Mouse (Mus musculus) embryonic stem cell, embryonic (primary cell): ENCODE data around the gene Anp32b.

Experiments
- CTCF ChIA-PET, 4 experiments: fragments of 300-600 bp in 2 of 4; fragments of 350-600 bp in 2 of 4; sonication (Branson Sonifier 250); formaldehyde crosslinking; loops; one replicate each; lab custom pipeline; 2022; ENCODE audit warnings: inconsistent platforms in 2 of 4; lab: Charles Lee
- POLR2A ChIA-PET, 4 experiments: fragments of 300-600 bp in 2 of 4; fragments of 350-600 bp in 2 of 4; sonication (Branson Sonifier 250); formaldehyde crosslinking; loops; one replicate each; lab custom pipeline; 2022; ENCODE audit warnings: antibody characterized with exemption in 4 of 4, inconsistent platforms in 1 of 4; lab: Charles Lee

The Anp32b gene

GRCm38 (mm10) chr4:46450519-46451131 is at the start of gene Anp32b:
TSS of gene Anp32b (plus strand) at chr4:46450902.
- POLR2A ChIA-PET = interaction anchor here (0.5 to 4.9 kb wide), 70 partner anchors 8 to 1573 kb away, joined by 3 to 68 read pairs (median 4); partner anchors contain the start of genes Trmo (in 4 of the 4), Nans (in 1 of the 4) and Xpa (in 1 of the 4)
- CTCF ChIA-PET = interaction anchor here in 2 of 4 experiments (0.6 to 1.6 kb wide), 3 partner anchors 18 to 60 kb away, joined by 3 to 6 read pairs (median 4); no protein-coding TSS in a partner anchor

GRCm38 (mm10) chr4:46404042-46404795 is 46.5 kb upstream of the Anp32b start:
- POLR2A ChIA-PET = interaction anchor here (0.7 to 2.4 kb wide), 7 partner anchors 12 to 46 kb away, joined by 3 to 11 read pairs (median 3); partner anchors contain the start of genes Anp32b (in 2 of the 4) and Trmo (in 1 of the 4)

DNA sequence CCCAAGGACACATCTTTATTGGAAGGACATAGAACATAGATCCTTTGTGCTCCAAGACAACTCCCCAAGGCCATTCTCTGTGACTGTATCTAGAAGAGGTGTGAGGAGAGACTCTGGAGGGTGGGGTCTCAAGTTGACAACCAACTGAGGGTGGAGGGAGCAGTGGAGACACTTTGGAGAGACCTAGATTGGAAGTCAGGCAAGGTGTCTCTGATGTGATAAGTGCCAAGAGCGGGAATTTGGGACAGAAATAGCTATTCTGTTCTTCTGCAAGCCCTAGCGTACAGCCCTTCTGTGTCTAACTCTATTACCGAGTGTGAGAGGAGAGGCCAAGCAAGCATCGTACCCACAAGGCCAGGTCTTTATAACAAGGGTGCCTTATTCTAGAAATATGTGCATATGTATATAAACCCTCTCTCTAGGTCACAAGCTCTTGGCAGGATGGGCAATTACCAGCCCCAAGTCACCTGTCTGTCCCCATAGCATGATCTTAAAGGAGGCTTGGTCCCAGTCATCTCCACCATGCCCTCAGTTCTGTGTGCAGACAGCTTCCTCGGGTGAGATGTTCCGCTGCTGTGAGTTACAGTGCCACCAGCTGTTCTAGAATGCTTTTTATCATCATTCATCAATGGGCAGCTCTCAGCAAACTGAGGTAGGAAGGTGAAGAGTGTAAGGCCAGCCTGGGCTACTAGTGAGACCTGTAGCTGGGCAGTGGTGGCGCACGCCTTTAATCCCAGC is 43.6 kb upstream of the Anp32b start:
- POLR2A ChIA-PET = interaction anchor here in 1 of 4 experiments (0.7 kb wide), 1 partner anchor 299 kb away, joined by 4 read pairs; no protein-coding TSS in a partner anchor
- CTCF ChIA-PET = interaction anchor here in 2 of 4 experiments (0.6 kb wide), 2 partner anchors 28 to 91 kb away, joined by 3 to 4 read pairs; no protein-coding TSS in a partner anchor

More at GRCm38 (mm10) chr4:46404042-46404795, 46.5 kb upstream of the Anp32b start:
- CTCF ChIA-PET = interaction anchor here in 2 of 4 experiments (1.5 to 2.1 kb wide), 3 partner anchors 12 to 14 kb away, joined by 4 to 7 read pairs (median 7); no protein-coding TSS in a partner anchor

GRCm38 (mm10) chr4:46410677-46411076 is 40.0 kb upstream of the Anp32b start:
- CTCF ChIA-PET = no interaction called here
- POLR2A ChIA-PET = no interaction called here

GRCm38 (mm10) chr4:46411489-46411888 is 39.2 kb upstream of the Anp32b start:
- ChIA-PET POLR2A (interaction anchor here in 2 of 4 experiments (0.6 to 1.2 kb wide), 4 partner anchors 22 to 43 kb away, joined by 3 to 5 read pairs (median 4); partner anchors contain the start of gene Trmo (in 1 of the 2)), CTCF (interaction anchor here (0.6 to 1.2 kb wide), 6 partner anchors 12 to 1104 kb away, joined by 5 to 13 read pairs (median 6); no protein-coding TSS in a partner anchor)

DNA sequence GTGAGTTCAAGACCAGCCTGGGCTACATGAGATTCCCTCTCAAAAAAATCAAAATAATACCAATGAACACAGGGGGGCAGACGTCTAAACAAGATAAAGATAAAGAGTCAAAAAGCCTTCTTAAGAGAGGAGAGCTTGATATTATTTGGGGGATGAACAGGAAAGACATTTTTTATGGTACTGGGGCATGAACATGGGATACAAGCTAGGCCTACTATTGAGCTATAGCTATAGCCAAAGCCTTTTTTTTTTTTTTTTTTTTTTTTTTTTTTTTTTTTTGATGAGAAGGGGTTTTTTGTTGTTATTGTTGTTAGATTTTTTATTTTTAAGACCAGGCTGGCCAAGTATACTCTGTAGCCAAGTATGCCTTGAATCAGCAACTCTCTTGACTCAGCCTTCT is 38.6 kb upstream of the Anp32b start:
- POLR2A ChIA-PET = interaction anchor here in 2 of 4 experiments (0.6 to 1.2 kb wide), 6 partner anchors 10 to 1797 kb away, joined by 3 to 12 read pairs (median 4); partner anchors contain the start of gene Trmo (in 1 of the 2)
- CTCF ChIA-PET = interaction anchor here (0.6 to 1.2 kb wide), 8 partner anchors 11 to 1105 kb away, joined by 3 to 13 read pairs (median 6); no protein-coding TSS in a partner anchor

GRCm38 (mm10) chr4:46413406-46413805 is 37.3 kb upstream of the Anp32b start, which contains the start of gene Hemgn:
TSS of gene Hemgn (minus strand) at chr4:46413506.
- CTCF ChIA-PET = no interaction called here
- POLR2A ChIA-PET = no interaction called here

DNA sequence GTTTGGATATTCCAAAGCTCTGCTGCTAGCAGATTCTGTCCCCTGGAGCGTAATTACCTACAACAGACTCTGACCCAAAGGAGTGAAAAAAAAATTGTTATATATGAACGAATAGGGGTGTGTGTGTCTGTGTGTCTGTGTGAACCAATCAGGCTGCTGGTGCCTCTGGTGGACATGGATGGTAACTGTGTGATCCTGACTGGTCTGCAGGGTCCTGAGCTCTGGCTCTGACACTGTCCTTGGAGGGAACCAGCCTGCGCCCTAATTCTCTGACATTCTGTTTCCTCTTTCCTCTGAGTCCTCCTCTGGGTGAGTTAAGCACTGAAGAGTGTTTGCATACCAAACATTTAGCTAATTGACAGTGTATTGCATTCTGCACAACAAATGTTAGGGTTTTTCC is 33.2 kb upstream of the Anp32b start:
- ChIA-PET POLR2A (interaction anchor here in 3 of 4 experiments (0.6 to 2.3 kb wide), 14 partner anchors 12 to 250 kb away, joined by 3 to 14 read pairs (median 4); partner anchors contain the start of genes Anp32b (in 2 of the 3) and Trmo (in 2 of the 3)), CTCF (interaction anchor here (0.6 to 1.6 kb wide), 11 partner anchors 8 to 537 kb away, joined by 3 to 7 read pairs (median 3); no protein-coding TSS in a partner anchor)

- POLR2A ChIA-PET = interaction anchor here in 2 of 4 experiments (0.7 to 1.0 kb wide), 3 partner anchors 28 to 36 kb away, joined by 3 read pairs; partner anchors contain the start of gene Anp32b (in 1 of the 2)
- CTCF ChIA-PET = interaction anchor here in 1 of 4 experiments (0.6 kb wide), 1 partner anchor 28 kb away, joined by 3 read pairs; no protein-coding TSS in a partner anchor
Measured at GRCm38 (mm10) chr4:46418851-46419250, 31.9 kb upstream of the Anp32b start.

- CTCF ChIA-PET = interaction anchor here in 2 of 4 experiments (0.5 to 1.3 kb wide), 3 partner anchors 11 to 125 kb away, joined by 3 to 5 read pairs (median 3); no protein-coding TSS in a partner anchor
- POLR2A ChIA-PET = interaction anchor here in 2 of 4 experiments (0.6 to 3.3 kb wide), 3 partner anchors 9 to 33 kb away, joined by 3 to 8 read pairs (median 3); partner anchors contain the start of gene Trmo (in 1 of the 2)
Measured at GRCm38 (mm10) chr4:46422625-46423024, 28.1 kb upstream of the Anp32b start.

DNA sequence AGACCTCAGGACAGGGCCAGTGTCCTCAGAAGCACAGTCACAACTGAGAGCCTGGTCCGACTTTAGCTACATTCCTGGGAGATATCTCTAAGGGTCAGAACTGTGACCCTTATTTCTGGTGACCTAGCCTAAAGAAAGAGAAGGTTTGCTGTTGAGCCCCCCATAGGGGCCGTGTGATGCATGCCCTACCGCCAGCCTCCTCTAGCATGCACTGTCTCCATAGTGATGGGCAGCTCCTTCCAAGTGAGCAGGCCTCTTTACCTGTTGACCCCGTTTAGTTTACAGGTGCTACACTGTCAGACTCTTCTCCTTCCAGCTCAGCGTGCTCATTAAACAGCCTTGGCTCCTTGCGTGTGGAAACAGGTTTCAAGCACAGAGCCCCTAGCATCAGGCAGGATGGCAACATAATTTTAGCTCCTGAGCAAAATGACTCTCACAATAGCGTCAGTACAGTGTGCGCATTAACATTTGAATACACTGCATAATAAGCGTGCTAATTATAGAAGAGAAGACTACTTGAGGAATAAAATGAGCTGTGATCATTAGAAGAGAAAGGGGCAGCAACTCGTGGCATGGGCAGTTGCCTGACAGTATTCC is 21.7 kb upstream of the Anp32b start:
- POLR2A ChIA-PET = interaction anchor here in 3 of 4 experiments (0.7 to 1.7 kb wide), 9 partner anchors 8 to 39 kb away, joined by 3 to 6 read pairs (median 5); partner anchors contain the start of genes Anp32b (in 2 of the 3) and Trmo (in 1 of the 3)
- CTCF ChIA-PET = interaction anchor here in 1 of 4 experiments (0.5 to 0.6 kb wide), 2 partner anchors 38 to 399 kb away, joined by 3 to 5 read pairs; no protein-coding TSS in a partner anchor

GRCm38 (mm10) chr4:46432339-46433036 is 18.2 kb upstream of the Anp32b start:
- ChIA-PET CTCF (interaction anchor here (0.6 to 1.7 kb wide), 7 partner anchors 12 to 112 kb away, joined by 3 to 5 read pairs (median 3); partner anchors contain the start of gene Anp32b (in 1 of the 4)), POLR2A (interaction anchor here (0.5 to 1.7 kb wide), 13 partner anchors 12 to 401 kb away, joined by 3 to 5 read pairs (median 3); partner anchors contain the start of genes Trmo (in 2 of the 4) and Anp32b (in 1 of the 4))

GRCm38 (mm10) chr4:46442501-46442900 is 8.2 kb upstream of the Anp32b start:
- POLR2A ChIA-PET = interaction anchor here in 2 of 4 experiments (0.7 to 1.7 kb wide), 6 partner anchors 8 to 213 kb away, joined by 3 to 7 read pairs (median 4); partner anchors contain the start of genes Anp32b (in 2 of the 2) and Trmo (in 2 of the 2)
- CTCF ChIA-PET = no interaction called here

DNA sequence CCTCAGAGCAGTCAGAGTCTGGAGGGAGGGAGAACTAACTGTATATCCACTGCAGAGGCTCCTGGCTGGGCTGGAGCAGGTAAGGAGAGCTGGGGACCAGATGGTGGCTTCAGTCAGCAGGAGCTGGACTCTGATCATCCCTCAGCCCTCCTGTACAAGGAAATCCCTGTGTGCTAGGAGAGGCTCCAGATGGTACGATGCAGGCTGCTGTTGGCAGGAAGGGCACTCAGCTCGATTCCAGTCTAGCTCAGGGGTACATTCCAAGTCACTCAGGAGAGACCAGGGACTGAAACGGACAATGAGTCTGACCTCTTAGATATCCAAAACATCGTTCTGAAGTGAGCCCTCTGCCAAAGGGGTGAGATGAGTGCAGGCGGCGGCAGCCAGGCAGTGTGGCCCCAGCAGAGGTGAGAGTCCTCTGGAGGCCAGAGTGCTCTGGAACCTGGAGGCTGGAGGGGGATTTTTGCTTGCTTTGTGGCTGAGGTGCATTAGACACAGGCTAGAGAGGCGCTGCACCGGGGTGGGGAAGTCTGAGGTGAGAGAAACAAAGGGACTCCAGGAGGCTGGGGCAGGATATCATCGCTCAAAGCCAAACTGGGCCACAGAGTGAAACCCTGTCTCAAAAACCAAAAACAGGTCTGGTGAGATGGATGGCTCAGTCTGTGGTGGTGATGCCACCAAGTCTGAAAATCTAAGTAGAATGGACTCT is 5.3 kb upstream of the Anp32b start:
- POLR2A ChIA-PET = interaction anchor here in 3 of 4 experiments (0.5 to 3.0 kb wide), 21 partner anchors 8 to 192 kb away, joined by 3 to 17 read pairs (median 4); partner anchors contain the start of gene Trmo (in 3 of the 3)
- CTCF ChIA-PET = interaction anchor here (0.6 to 1.7 kb wide), 5 partner anchors 13 to 156 kb away, joined by 3 to 7 read pairs (median 5); partner anchors contain the start of genes Coro2a (in 1 of the 4) and Trmo (in 1 of the 4)

GRCm38 (mm10) chr4:46447461-46447860 is 3.2 kb upstream of the Anp32b start:
- CTCF ChIA-PET = interaction anchor here in 1 of 4 experiments (1.2 kb wide), 1 partner anchor 57 kb away, joined by 3 read pairs; no protein-coding TSS in a partner anchor

More at GRCm38 (mm10) chr4:46447461-46447860, 3.2 kb upstream of the Anp32b start:
- POLR2A ChIA-PET = interaction anchor here in 2 of 4 experiments (0.7 to 4.9 kb wide), 3 partner anchors 30 to 57 kb away, joined by 3 to 68 read pairs (median 12); partner anchors contain the start of gene Trmo (in 1 of the 2)
